Mouse (Mus musculus) hindbrain, embryonic 16.5 days (tissue): ENCODE results near the gene Gramd1a. TPM values are rescaled to one million over a fixed set of nuclear protein-coding genes. Genes with fewer than 3 reads are reported as not detected.

Experiments
- ATAC-seq: fragments of 200-750 bp; cut with Nextera tagmentation; 2 replicates; pipeline ENCODE4 v1.8.0; 2017; ENCODE audit warnings: moderate TSS enrichment, moderate library complexity
- H3K27ac ChIP-seq: fragments of 300-500 bp; sonication (generic); 2 replicates; pipeline ENCODE4 v1.5.1; 2014; ENCODE audit warnings: low read depth, mild to moderate bottlenecking, control low read depth, low read length, moderate library complexity
- H3K27me3 ChIP-seq: fragments of 300-500 bp; sonication (generic); replicated peaks from 2 replicates; pipeline ENCODE4 v1.6.1; 2014; ENCODE audit warnings: low read length; ENCODE audit not compliant: control insufficient read depth, insufficient read depth
- H3K36me3 ChIP-seq: fragments of 300-500 bp; sonication (generic); 2 replicates; pipeline ENCODE4 v1.6.1; 2014; ENCODE audit warnings: mild to moderate bottlenecking, low read length, moderate library complexity, mixed read lengths; ENCODE audit not compliant: control insufficient read depth, insufficient read depth
- H3K4me1 ChIP-seq: fragments of 300-500 bp; sonication (generic); 2 replicates; pipeline ENCODE4 v1.6.1; 2014; ENCODE audit warnings: low read depth, low read length; ENCODE audit not compliant: control insufficient read depth, insufficient read depth
- H3K4me2 ChIP-seq: fragments of 300-500 bp; sonication (generic); 2 replicates; pipeline ENCODE4 v1.6.1; 2014; ENCODE audit warnings: mild to moderate bottlenecking, low read length, control low read depth, moderate library complexity
- H3K4me3 ChIP-seq: fragments of 300-500 bp; sonication (generic); 2 replicates; pipeline ENCODE4 v1.5.1; 2014; ENCODE audit warnings: mild to moderate bottlenecking, low read length, control low read depth, moderate library complexity
- H3K9ac ChIP-seq: fragments of 300-500 bp; sonication (generic); 2 replicates; pipeline ENCODE4 v1.6.1; 2014; ENCODE audit warnings: low read depth, mild to moderate bottlenecking, control low read depth, low read length, moderate library complexity
- H3K9me3 ChIP-seq: fragments of 300-500 bp; sonication (generic); 2 replicates; pipeline ENCODE4 v1.6.1; 2014; ENCODE audit warnings: mild to moderate bottlenecking, low read length, moderate library complexity; ENCODE audit not compliant: control insufficient read depth
- WGBS: fragments of 180-500 bp; shearing (Covaris S2); extraction: QIAGEN DNeasy Blood & Tissue Kit; methylation state at CpG from one replicate; pipeline ENCODE4 v1.1.7; 2014; 5-methylcytosine and 5-hydroxymethylcytosine counted together
- polyA plus RNA-seq: library from polyadenylated mRNA; unstranded; fragments of >200 nt; fragmentation: Nextera tagmentation; extraction: Ambion mirVana; gene quantifications from 2 replicates; pipeline ENCODE4 v1.2.1, GENCODE M21; 2015

Gene Gramd1a
- polyA plus RNA-seq, 1 experiment from 2014 or later: 203 TPM

GRCm38 (mm10) chr7:31082831-31083588 is 72.7 kb downstream of the Gramd1a start:
- no peaks in the 10 kb centered on the region for H3K9me3 ChIP-seq
- H3K27ac ChIP-seq: no peak overlapping the region; the same call in 1 of the 2 replicates
- H3K27me3 ChIP-seq: no peaks in the 10 kb centered on the region
- H3K9ac ChIP-seq: 0 out of 2 replicates have a peak overlapping the region, but pooled peaks have one; percentile 13
- H3K4me3 ChIP-seq: no peak overlapping the region
- peaks cover 4% of the 10 kb centered on the region for H3K4me1 ChIP-seq
- no peaks in the 10 kb centered on the region for H3K36me3 ChIP-seq
- WGBS: 57% methylated on average over 14 of the region's 14 CpGs
- 0 out of 2 replicates have a peak, but pooled peaks have one; percentile 15 for ATAC-seq
- H3K4me2 ChIP-seq: no peak overlapping the region

GRCm38 (mm10) chr7:31082106-31082505 is 73.6 kb downstream of the Gramd1a start:
- Histone ChIP-seq H3K4me2 (no peak overlapping the region), H3K9ac (no peak overlapping the region), H3K36me3 (no peaks in the 10 kb centered on the region), H3K4me1 (peaks cover 4% of the 10 kb centered on the region), H3K27me3 (no peaks in the 10 kb centered on the region), H3K27ac (no peak overlapping the region), H3K4me3 (no peak overlapping the region), H3K9me3 (no peaks in the 10 kb centered on the region)
- ATAC-seq: no peak

- no peak overlapping the region for H3K27ac ChIP-seq
- no peaks in the 10 kb centered on the region for H3K36me3 ChIP-seq
- no peaks in the 10 kb centered on the region for H3K9me3 ChIP-seq
- peaks cover 4% of the 10 kb centered on the region for H3K4me1 ChIP-seq
- H3K4me3 ChIP-seq: no peak overlapping the region
- WGBS: 34% methylated on average over 1 of the region's 1 CpGs
- no peak overlapping the region for H3K4me2 ChIP-seq
- H3K9ac ChIP-seq: no peak overlapping the region
- no peaks in the 10 kb centered on the region for H3K27me3 ChIP-seq
- ATAC-seq: no peak
Observed at GRCm38 (mm10) chr7:31081106-31081505, 74.6 kb downstream of the Gramd1a start.

- peaks cover 4% of the 10 kb centered on the region for H3K4me1 ChIP-seq
- no peaks in the 10 kb centered on the region for H3K36me3 ChIP-seq
- ATAC-seq: no peak
- 50% methylated on average over 3 of the region's 3 CpGs for WGBS
- H3K27me3 ChIP-seq: no peaks in the 10 kb centered on the region
- no peak overlapping the region for H3K4me3 ChIP-seq
- H3K27ac ChIP-seq: no peak overlapping the region
- H3K4me2 ChIP-seq: no peak overlapping the region
- no peak overlapping the region for H3K9ac ChIP-seq
- H3K9me3 ChIP-seq: no peaks in the 10 kb centered on the region
Observed at GRCm38 (mm10) chr7:31080611-31081010, 75.1 kb downstream of the Gramd1a start.

Other genes starting within 250 kb of the Gramd1a start
- 5.3 and 5.8 TPM in 2 replicates for gene Mag, start 241.0 kb downstream of the Gramd1a start, polyA plus RNA-seq
- 0.44 TPM in 1 of 2 replicates, not detected in the other for gene Hamp2, start 231.2 kb downstream of the Gramd1a start, polyA plus RNA-seq
- gene Hamp, start 211.9 kb downstream of the Gramd1a start, polyA plus RNA-seq: not detected in 2 replicates
- gene Usf2, start 199.1 kb downstream of the Gramd1a start, polyA plus RNA-seq: 25.7 and 27.3 TPM in 2 replicates
- 24.1 and 27.8 TPM in 2 replicates for gene Lsr, start 182.4 kb downstream of the Gramd1a start, polyA plus RNA-seq
- 0.63 and 0.82 TPM in 2 replicates for gene Fam187b, start 182.1 kb downstream of the Gramd1a start, polyA plus RNA-seq
- 24.4 and 32.9 TPM in 2 replicates for gene Fxyd5, start 113.4 kb downstream of the Gramd1a start, polyA plus RNA-seq
- gene Fxyd7, start 104.4 kb downstream of the Gramd1a start, polyA plus RNA-seq: 324 and 417 TPM in 2 replicates
- 69.4 and 89.9 TPM in 2 replicates for gene Fxyd1, start 98.7 kb downstream of the Gramd1a start, polyA plus RNA-seq
- 0.50 and 0.65 TPM in 2 replicates for gene Lgi4, start 96.6 kb downstream of the Gramd1a start, polyA plus RNA-seq
- gene Fxyd3, start 79.2 kb downstream of the Gramd1a start, polyA plus RNA-seq: 0.43 and 0.95 TPM in 2 replicates
- 0.61 and 0.75 TPM in 2 replicates for gene Hpn, start 40.6 kb downstream of the Gramd1a start, polyA plus RNA-seq
- gene Scn1b, start 28.9 kb downstream of the Gramd1a start, polyA plus RNA-seq: 19.0 TPM in 2 replicates
- gene Scgb2b2, start 134.6 kb upstream of the Gramd1a start, polyA plus RNA-seq: not detected in 2 replicates
- gene Scgb1b2, start 135.9 kb upstream of the Gramd1a start, polyA plus RNA-seq: not detected in 2 replicates
- not detected in 2 replicates for gene Scgb2b3, start 206.2 kb upstream of the Gramd1a start, polyA plus RNA-seq
- gene Scgb1b3, start 219.7 kb upstream of the Gramd1a start, polyA plus RNA-seq: not detected in 2 replicates